Mouse (Mus musculus) liver, postnatal 0 days (tissue): ENCODE data around the gene Zfp219. TPM values are rescaled to one million over a fixed set of nuclear protein-coding genes. Genes with fewer than 3 reads are reported as not detected.

Experiments used
- ATAC-seq: fragments of 200-750 bp; cut with Nextera tagmentation; 2 replicates; pipeline ENCODE4 v1.8.0; 2017; ENCODE audit warnings: mild to moderate bottlenecking, moderate library complexity
- DNase-seq: peaks from one replicate; pipeline ENCODE4 v3.0.0-alpha.2; 2016
- H3K27ac ChIP-seq: fragments of 300-500 bp; sonication (generic); 2 replicates; pipeline ENCODE4 v1.5.1; 2014; ENCODE audit warnings: antibody characterized with exemption, moderate library complexity, mild to moderate bottlenecking, low read depth
- H3K27me3 ChIP-seq: fragments of 300-500 bp; sonication (generic); 2 replicates; pipeline ENCODE4 v1.6.1; 2014; ENCODE audit warnings: low read length, control low read depth, mixed read lengths; ENCODE audit not compliant: insufficient read depth
- H3K36me3 ChIP-seq: fragments of 300-500 bp; sonication (generic); replicated peaks from 2 replicates; pipeline ENCODE4 v1.6.1; 2014; ENCODE audit warnings: mild to moderate bottlenecking, control low read depth, low read length, moderate library complexity, mixed read lengths; ENCODE audit not compliant: insufficient read depth
- H3K4me1 ChIP-seq: fragments of 300-500 bp; sonication (generic); 2 replicates; pipeline ENCODE4 v1.6.1; 2014; ENCODE audit warnings: antibody characterized with exemption, mild to moderate bottlenecking, control low read depth; ENCODE audit not compliant: insufficient read depth
- H3K4me2 ChIP-seq: fragments of 300-500 bp; sonication (generic); 2 replicates; pipeline ENCODE4 v1.6.1; 2014; ENCODE audit warnings: low read depth, mild to moderate bottlenecking, low read length, moderate library complexity, mixed read lengths
- H3K4me3 ChIP-seq: fragments of 300-500 bp; sonication (generic); 2 replicates; pipeline ENCODE4 v1.5.1; 2014; ENCODE audit warnings: low read depth, low read length
- H3K9ac ChIP-seq: fragments of 300-500 bp; sonication (generic); replicated peaks from 2 replicates; pipeline ENCODE4 v1.6.1; 2014; ENCODE audit warnings: mild to moderate bottlenecking, moderate library complexity
- H3K9me3 ChIP-seq: fragments of 300-500 bp; sonication (generic); 2 replicates; pipeline ENCODE4 v1.6.1; 2016; ENCODE audit warnings: mild to moderate bottlenecking, control low read depth, low read length, mixed read lengths
- CTCF ChIP-seq: sonication (generic); IDR thresholded peaks from 2 replicates; pipeline ENCODE4 v1.5.1; 2016; ENCODE audit warnings: antibody characterized with exemption, low read depth
- EP300 ChIP-seq: IDR thresholded peaks from 2 replicates; pipeline ENCODE4 v1.6.1; 2016; ENCODE audit warnings: antibody characterized with exemption, low read depth, mild to moderate bottlenecking
- WGBS: fragments of 180-500 bp; shearing (Covaris S2); extraction: QIAGEN DNeasy Blood & Tissue Kit; methylation state at CpG from one replicate; pipeline ENCODE4 v1.1.7; 2014; ENCODE audit not compliant: insufficient replicate concordance; 5-methylcytosine and 5-hydroxymethylcytosine counted together
- polyA plus RNA-seq: library from polyadenylated mRNA; unstranded; fragments of >200 nt; fragmentation: Nextera tagmentation; extraction: Ambion mirVana; gene quantifications from 2 replicates; pipeline ENCODE4 v1.2.1, GENCODE M21; 2015

Zfp219 gene
- polyA plus RNA-seq, 1 experiment from 2014 or later: 8.8 TPM

DNA sequence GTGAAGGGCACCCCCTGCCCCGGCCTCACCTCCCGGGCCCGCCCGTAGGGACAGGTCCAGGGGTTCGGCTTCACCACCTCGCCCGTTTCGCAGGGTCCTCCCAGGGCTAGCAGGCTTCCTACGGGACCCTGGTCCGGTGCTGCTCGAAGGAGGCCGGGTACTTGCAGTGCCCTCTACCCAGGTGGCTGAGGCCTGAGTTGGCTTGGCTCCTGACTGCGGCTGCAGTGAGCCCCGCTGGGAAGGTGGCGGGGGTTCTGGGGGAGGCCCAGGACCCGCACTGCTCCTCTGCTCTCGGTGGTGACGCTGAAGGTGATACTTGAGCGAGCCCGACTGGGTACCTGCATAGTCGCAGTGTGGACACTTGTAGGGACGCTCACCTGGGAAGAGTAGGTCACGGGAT lies 13.8 kb downstream of the Zfp219 start:
- Histone ChIP-seq H3K27ac (no peak overlapping the region), H3K36me3 (peaks cover 28% of the 10 kb centered on the region), H3K9ac (no peak overlapping the region), H3K9me3 (no peaks in the 10 kb centered on the region), H3K4me3 (no peak overlapping the region), H3K27me3 (no peaks in the 10 kb centered on the region), H3K4me2 (no peak overlapping the region), H3K4me1 (peaks cover 8% of the 10 kb centered on the region)
- no peak for ATAC-seq
- TF ChIP-seq EP300 (no peak), CTCF (no peak)
- WGBS: 95% methylated on average over 23 of the region's 23 CpGs
- DNase-seq: no peak

DNA sequence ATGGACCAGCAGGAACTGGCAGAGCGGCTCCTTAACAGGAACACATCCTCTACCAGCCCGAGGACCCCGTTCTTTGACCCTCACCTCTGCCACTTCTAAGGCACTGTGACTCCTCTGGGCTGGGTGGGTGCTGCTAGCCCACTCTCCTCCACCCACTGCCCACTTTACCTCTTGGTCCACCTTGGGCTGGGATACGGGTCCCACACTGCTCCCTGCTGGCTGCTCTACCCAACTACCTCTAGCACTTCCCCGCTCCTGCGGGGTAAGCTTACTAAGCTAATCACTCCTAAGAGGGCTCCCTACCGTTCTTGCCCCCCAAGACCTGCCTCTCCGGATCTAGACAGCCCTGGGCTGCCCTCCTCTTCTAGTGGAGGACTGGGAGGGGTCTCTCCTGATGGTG lies 14.3 kb downstream of the Zfp219 start:
- no peak for ATAC-seq
- 84% methylated on average over 8 of the region's 8 CpGs for WGBS
- peaks cover 28% of the 10 kb centered on the region for H3K36me3 ChIP-seq

DNA sequence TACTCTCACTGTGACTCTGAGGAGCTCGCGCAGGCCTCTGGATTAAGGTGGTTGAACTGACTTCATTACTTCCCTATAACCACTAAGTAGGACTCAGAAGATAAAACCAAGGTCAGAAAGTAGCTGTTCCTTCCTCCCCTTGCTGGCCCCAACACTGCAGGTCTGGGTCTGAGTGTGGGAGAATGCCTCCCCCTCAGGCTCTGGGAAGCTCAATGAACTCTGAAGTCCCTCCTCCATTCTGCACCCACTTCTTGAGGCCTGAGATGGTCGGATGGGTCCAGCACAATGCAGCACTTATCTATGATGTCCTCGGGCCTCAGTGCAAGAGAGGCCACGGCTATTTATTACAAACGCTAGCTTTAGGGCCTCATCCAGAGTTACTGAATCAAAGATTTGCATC lies 14.9 kb downstream of the Zfp219 start:
- no peak overlapping the region for H3K27ac ChIP-seq
- TF ChIP-seq CTCF (no peak), EP300 (no peak)
- ATAC-seq (no peak), DNase-seq (peak; percentile 12)
- H3K36me3 ChIP-seq: peaks cover 33% of the 10 kb centered on the region
- no peak overlapping the region for H3K4me3 ChIP-seq
- 78% methylated on average over 6 of the region's 6 CpGs for WGBS
- H3K4me2 ChIP-seq: no peak overlapping the region
- no peaks in the 10 kb centered on the region for H3K27me3 ChIP-seq
- no peak overlapping the region for H3K9ac ChIP-seq
- H3K4me1 ChIP-seq: peaks cover 4% of the 10 kb centered on the region
- no peaks in the 10 kb centered on the region for H3K9me3 ChIP-seq

More for the DNA sequence above, 14.3 kb downstream of the Zfp219 start:
- Histone ChIP-seq H3K27me3 (no peaks in the 10 kb centered on the region), H3K4me2 (no peak overlapping the region), H3K4me3 (no peak overlapping the region), H3K9ac (no peak overlapping the region), H3K27ac (no peak overlapping the region), H3K9me3 (no peaks in the 10 kb centered on the region), H3K4me1 (peaks cover 8% of the 10 kb centered on the region)
- TF ChIP-seq EP300: no peak
- peak; percentile 42 for TF ChIP-seq CTCF
- DNase-seq: peak; percentile 24

DNA sequence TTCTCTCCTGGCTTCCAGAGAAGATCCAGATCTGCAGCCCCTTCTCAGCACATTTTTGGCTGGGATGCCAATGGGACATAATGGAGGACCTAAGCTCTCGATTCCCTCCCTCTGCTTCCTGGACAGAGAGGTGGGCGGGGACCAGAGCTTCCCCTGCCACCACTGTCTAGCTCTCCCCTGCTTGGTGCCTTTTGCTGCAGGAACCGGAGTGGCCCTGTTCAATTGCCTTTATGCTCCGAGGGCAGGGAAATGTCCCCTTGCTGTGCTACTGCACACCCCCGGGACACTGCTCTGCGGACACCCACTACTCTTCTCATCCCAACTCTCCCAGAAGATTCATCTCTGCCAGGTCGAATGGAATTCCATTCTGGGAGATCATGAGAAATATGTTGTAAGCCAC lies 15.4 kb downstream of the Zfp219 start:
- no peak overlapping the region for H3K4me2 ChIP-seq
- peak; percentile 9 for DNase-seq
- no peak overlapping the region for H3K27ac ChIP-seq
- no peak overlapping the region for H3K9ac ChIP-seq
- peaks cover 34% of the 10 kb centered on the region for H3K36me3 ChIP-seq
- WGBS: 76% methylated on average over 7 of the region's 7 CpGs
- H3K4me3 ChIP-seq: no peak overlapping the region
- ATAC-seq: no peak
- H3K9me3 ChIP-seq: no peaks in the 10 kb centered on the region
- H3K4me1 ChIP-seq: peaks cover 4% of the 10 kb centered on the region; the same call in 1 of the 2 replicates
- H3K27me3 ChIP-seq: no peaks in the 10 kb centered on the region
- TF ChIP-seq CTCF (no peak), EP300 (no peak)

DNA sequence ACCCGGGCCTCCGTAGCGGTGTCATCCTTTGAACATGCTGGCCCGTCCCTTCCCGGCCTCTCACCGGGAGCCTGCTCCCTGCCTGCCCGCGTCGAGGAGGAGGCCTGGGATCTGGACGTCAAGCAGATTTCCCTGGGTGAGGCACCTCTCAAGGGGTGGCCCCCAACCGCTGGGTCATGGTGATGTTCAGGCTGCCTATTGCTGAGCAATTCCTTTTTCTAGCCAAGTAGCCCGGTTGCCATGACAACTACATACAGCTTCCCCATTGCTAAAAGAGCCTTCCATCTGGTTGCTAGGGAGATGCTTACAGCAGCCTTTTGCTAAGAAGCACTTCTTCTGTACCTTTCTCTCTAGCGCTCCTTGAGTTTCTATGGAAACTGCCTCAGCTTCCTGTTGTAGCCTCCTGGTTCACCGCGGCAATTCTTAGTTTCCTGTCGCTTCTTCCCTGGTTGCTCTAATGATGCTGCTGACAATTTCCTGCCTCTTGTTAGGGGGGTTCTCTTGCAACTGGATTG lies 16.5 kb downstream of the Zfp219 start:
- no peak overlapping the region for H3K4me2 ChIP-seq
- ATAC-seq (no peak), DNase-seq (peak; percentile 15)
- peaks cover 32% of the 10 kb centered on the region for H3K36me3 ChIP-seq
- H3K27me3 ChIP-seq: no peaks in the 10 kb centered on the region
- 59% methylated on average over 16 of the region's 16 CpGs for WGBS
- H3K9me3 ChIP-seq: no peaks in the 10 kb centered on the region
- no peak overlapping the region for H3K9ac ChIP-seq
- no peak overlapping the region for H3K4me3 ChIP-seq
- TF ChIP-seq EP300 (no peak), CTCF (no peak)
- peaks cover 1% of the 10 kb centered on the region; the same call in 1 of the 2 replicates for H3K4me1 ChIP-seq
- no peak overlapping the region for H3K27ac ChIP-seq

DNA sequence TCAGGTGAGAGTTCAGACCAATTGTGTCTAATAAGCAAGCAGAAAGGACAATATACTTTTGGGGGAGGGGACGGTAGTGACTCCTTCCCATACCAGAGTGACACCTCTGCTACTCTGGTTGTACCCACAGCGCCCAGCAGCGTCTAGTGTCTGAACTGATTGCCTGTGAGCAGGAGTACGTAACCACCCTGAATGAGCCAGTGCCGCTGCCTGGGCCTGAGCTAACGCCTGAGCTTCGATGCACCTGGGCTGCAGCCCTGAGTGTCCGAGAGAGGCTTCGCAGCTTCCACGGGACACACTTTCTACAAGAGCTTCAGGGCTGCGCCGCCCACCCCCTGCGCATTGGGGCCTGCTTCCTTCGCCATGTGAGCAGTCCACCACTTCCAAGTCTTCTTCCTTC lies 23.1 kb downstream of the Zfp219 start:
- H3K36me3 ChIP-seq: peaks cover 17% of the 10 kb centered on the region; the same call in 1 of the 2 replicates
- 87% methylated on average over 14 of the region's 14 CpGs for WGBS

DNA sequence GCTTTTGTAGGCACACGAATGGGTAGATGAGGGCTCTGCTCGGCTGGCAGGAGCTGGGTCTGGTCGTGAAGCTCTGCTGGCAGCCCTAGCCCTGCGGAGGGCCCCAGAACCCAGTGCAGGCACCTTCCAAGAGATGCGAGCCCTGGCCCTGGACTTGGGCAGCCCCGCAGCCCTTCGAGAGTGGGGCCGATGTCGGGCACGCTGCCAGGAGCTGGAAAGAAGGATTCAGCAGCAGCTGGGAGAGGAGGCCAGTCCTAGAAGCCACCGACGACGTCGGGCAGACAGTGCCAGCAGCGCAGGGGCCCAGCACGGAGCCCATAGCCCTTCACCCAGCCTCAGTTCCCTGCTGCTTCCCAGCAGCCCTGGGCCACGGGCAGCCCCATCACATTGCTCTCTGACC lies 23.7 kb downstream of the Zfp219 start:
- DNase-seq: peak; percentile 15
- ATAC-seq: no peak
- Histone ChIP-seq H3K27me3 (no peaks in the 10 kb centered on the region), H3K36me3 (peaks cover 20% of the 10 kb centered on the region; the same call in 1 of the 2 replicates), H3K9ac (no peak overlapping the region), H3K4me1 (0 out of 2 replicates have a peak, but pooled peaks cover 3% of the 10 kb centered on the region), H3K4me3 (no peak overlapping the region), H3K9me3 (no peaks in the 10 kb centered on the region), H3K27ac (no peak overlapping the region), H3K4me2 (no peak overlapping the region)
- WGBS: 82% methylated on average over 17 of the region's 17 CpGs
- TF ChIP-seq CTCF (no peak), EP300 (no peak)

More for the DNA sequence above, 23.1 kb downstream of the Zfp219 start:
- no peak overlapping the region for H3K4me2 ChIP-seq
- 0 out of 2 replicates have a peak, but pooled peaks cover 3% of the 10 kb centered on the region for H3K4me1 ChIP-seq
- H3K9ac ChIP-seq: no peak overlapping the region
- H3K9me3 ChIP-seq: no peaks in the 10 kb centered on the region
- no peaks in the 10 kb centered on the region for H3K27me3 ChIP-seq
- TF ChIP-seq EP300: no peak
- no peak for TF ChIP-seq CTCF
- no peak overlapping the region for H3K4me3 ChIP-seq
- ATAC-seq: no peak
- peak; percentile 12 for DNase-seq
- H3K27ac ChIP-seq: no peak overlapping the region
